Mouse (Mus musculus) lung, postnatal 0 days (tissue): ENCODE data around the gene Unc93a2.
"Not testable (repeated sequence)": the region's sequence is repeated elsewhere in the genome, so short reads cannot be mapped to it uniquely, and the experiment has no call there.

Experiments used
- CTCF ChIP-seq: IDR thresholded peaks from 2 replicates; pipeline ENCODE4 v1.5.1; 2016; ENCODE audit warnings: antibody characterized with exemption, mild to moderate bottlenecking
- EP300 ChIP-seq: IDR thresholded peaks from 2 replicates; pipeline ENCODE4 v1.6.1; 2016; ENCODE audit warnings: antibody characterized with exemption, mild to moderate bottlenecking, control low read depth

GRCm38 (mm10) chr17:7420191-7420973, 35.1 kb upstream of the Unc93a2 start:
- TF ChIP-seq CTCF, result peak; percentile 64
- not testable (repeated sequence) for TF ChIP-seq EP300
